Mouse (Mus musculus) embryonic fibroblast, embryonic 13.5 days (primary cell): ENCODE measurements at regions not wholly inside any gene's neighbourhood (a gene's known extent, or its start where the extent isn't known, plus 50 kb on each side); places are given as distances from the start of the nearest gene placed in this dataset.

ENCODE experiments used
- H3K27ac ChIP-seq: 2 replicates; pipeline ENCODE4 v1.5.1; 2012; ENCODE audit warnings: low read length, control low read depth, inconsistent platforms; ENCODE audit not compliant: insufficient read depth
- H3K4me1 ChIP-seq: 2 replicates; pipeline ENCODE4 v1.6.1; 2011; ENCODE audit warnings: low read length; ENCODE audit not compliant: control insufficient read depth, insufficient read depth
- H3K4me3 ChIP-seq: 2 replicates; pipeline ENCODE4 v1.5.1; 2011; ENCODE audit warnings: mild to moderate bottlenecking, control low read depth, low read length; ENCODE audit not compliant: insufficient read depth
- CTCF ChIP-seq: IDR thresholded peaks from 2 replicates; pipeline ENCODE4 v1.5.1; 2011; ENCODE audit warnings: mild to moderate bottlenecking, control low read depth, low read length, moderate library complexity, borderline replicate concordance; ENCODE audit not compliant: insufficient read depth
- POLR2A ChIP-seq: IDR thresholded peaks from 2 replicates; pipeline ENCODE4 v1.6.1; 2011; ENCODE audit warnings: low read depth, mild to moderate bottlenecking, control low read depth, low read length, moderate library complexity

DNA sequence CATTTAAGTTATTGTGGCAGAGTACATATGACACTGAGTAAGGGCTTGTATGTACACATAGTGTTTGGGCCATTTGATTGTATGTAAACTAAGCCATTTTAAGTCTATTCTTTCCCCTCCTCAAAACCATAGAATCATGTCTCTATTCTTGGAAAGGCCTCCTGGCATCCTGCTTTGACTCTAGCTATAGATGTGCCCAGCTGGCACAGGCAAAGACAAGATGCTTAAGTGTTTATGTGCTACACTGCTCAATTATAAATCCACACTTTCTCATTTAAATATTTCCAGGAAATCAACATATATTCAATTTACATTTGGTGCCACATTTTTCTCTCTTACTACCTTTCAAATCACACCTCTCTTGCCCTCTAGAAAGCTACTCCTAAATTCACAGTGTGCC lies 97.6 kb upstream of the Bdnf start:
- Histone ChIP-seq H3K4me3 (no peak overlapping the region), H3K27ac (no peak overlapping the region), H3K4me1 (no peaks in the 10 kb centered on the region)
- TF ChIP-seq POLR2A (no peak), CTCF (no peak)

DNA sequence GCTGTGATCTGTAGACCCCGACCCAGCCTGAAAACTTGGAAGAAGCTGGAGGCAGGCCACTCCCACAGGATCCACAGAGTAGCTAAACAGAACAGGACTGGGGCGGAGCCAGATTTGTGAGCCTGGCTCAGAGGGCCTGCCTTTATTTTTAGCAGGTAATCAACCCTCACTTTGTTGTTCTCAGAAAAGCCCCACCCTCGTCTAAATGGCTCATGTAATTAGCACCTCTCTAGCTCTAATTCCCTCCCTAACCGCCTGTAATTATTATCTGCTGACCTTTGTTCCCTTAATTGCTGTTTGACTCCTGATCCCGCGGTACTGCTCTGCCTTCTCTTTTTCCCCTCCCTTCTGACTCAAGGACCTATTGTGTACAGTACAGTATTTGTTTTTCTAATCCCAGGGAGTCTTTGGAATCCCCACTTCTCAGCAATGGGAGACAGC lies 95.6 kb upstream of the Bdnf start:
- H3K4me1 ChIP-seq, result no peaks in the 10 kb centered on the region
- H3K4me3 ChIP-seq, result no peak overlapping the region
- TF ChIP-seq CTCF (no peak), POLR2A (no peak)
- H3K27ac ChIP-seq, result no peak overlapping the region

GRCm38 (mm10) chr2:109618341-109619058 lies 56.0 kb upstream of the Bdnf start:
- Histone ChIP-seq H3K4me3 (no peak overlapping the region), H3K27ac (no peak overlapping the region), H3K4me1 (no peaks in the 10 kb centered on the region)
- TF ChIP-seq CTCF (no peak), POLR2A (no peak)

DNA sequence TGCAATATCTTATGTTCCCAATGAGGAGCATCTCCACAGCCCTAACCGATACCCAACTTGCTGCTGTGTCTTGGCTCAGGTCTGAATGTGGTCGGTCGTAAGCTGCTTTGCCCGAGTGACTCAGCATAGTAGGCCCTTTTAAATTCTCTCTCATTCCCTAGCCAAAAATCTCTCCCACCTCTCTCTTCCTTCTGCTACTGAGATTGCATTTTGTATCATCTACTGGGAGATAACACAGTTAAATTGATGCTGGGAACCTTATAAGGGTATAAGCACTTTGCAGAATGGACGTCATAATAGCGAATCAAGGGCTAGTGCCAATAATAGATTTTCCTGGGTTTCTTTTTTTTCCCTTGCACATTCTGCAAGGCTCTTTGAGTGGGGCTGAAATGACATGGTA lies 54.8 kb upstream of the Bdnf start:
- Histone ChIP-seq H3K4me1 (no peaks in the 10 kb centered on the region), H3K4me3 (no peak overlapping the region), H3K27ac (no peak overlapping the region)
- TF ChIP-seq CTCF, result no peak
- no peak for TF ChIP-seq POLR2A

DNA sequence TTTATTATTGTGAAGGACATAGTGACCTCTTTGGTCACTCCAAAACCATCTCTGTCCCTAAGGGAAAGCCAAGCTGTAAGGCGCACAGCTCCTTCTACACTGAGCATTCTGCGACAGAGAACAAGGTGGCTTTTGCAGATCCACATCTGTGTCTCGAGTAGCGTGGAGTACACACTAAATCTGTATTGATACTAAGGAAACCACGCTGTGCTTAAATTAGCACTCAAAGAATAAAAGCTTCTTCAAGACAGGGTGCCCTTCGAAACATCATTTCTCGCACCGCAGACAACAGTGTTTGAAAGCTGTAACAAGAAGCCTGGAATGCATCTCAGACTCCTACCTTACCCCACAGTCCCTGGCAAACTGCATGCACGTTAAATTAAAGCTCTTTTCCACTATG lies 52.9 kb upstream of the Bdnf start:
- no peak overlapping the region for H3K4me3 ChIP-seq
- TF ChIP-seq CTCF (no peak), POLR2A (no peak)
- no peak overlapping the region for H3K27ac ChIP-seq
- H3K4me1 ChIP-seq, result no peaks in the 10 kb centered on the region
